Mouse (Mus musculus): ENCODE measurements around the gene Gm13289. TPM values are rescaled to one million over a fixed set of nuclear protein-coding genes. Genes with fewer than 3 reads are reported as not detected.
"Not testable (repeated sequence)": the region's sequence is repeated elsewhere in the genome, so short reads cannot be mapped to it uniquely, and the experiment has no call there.

Gene Gm13289
- total RNA-seq (2021) = not detected

DNA sequence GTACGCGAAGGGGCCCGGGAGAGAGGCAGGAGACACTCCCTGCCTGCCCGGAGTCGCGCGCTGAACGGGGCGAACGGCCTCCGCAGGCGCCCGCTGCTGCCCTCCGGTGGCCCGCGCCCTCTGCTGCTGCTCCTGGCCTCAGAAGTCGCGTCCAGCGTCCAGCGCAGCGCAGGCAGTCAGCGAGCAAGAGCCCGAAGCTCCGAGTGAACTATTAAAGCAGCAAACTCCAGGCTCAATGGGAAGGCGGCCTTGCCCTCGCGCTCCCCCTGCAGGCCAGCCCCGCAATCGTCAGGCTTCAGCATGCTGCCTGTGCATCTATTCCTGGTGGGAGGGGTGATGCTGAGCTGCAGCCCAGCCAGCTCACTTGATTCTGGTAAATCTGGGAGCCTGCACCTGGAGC lies at the start of gene Gm13289:
TSS of gene Gm13289 (plus strand) at position 301 of the 400 bp plus-strand sequence.
- DNase-seq; intact Hi-C loops (cut with DNase I): not testable (repeated sequence)

DNA sequence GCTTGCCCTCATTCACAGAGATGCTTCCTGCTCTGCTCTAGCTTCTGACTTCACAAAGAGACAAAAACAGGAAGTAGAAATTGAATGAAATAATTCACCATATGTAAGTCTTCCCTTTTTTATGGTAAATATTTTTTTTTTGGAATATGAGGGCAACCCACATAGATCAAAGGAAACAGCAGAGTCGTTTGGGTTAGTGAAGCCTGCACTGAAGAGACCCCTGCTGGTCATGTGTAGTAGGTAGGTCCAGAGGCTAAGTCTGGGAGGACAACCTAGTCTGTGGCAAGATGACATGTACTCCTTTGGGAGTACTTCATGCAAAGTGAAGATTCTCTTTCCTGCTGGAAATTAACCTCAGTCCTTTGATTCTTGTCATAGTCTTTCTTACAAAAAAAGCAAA lies 49.4 kb upstream of the Gm13289 start:
- no peak for DNase-seq
- intact Hi-C loops (cut with DNase I) = no loop called here

DNA sequence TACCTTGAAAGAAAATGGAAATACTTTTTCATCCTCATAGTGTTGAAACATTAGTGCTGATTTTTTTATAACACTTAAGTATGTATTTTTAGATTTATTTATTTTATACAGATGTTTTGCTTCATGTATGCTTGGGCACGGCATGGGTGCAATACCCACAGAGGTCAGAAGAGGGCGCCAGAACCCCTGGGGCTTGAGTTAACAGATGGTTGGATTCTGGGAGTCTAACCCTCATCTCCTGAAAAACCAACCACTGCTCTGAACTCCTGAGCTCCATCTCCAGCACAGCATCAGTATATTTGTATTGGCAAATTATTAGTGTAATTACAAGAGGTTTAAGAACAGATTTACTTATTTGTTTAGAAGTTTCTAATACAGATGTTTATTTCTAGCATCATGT lies 38.2 kb upstream of the Gm13289 start:
- intact Hi-C loops (cut with DNase I) = no loop called here
- peak; percentile 62 for DNase-seq

DNA sequence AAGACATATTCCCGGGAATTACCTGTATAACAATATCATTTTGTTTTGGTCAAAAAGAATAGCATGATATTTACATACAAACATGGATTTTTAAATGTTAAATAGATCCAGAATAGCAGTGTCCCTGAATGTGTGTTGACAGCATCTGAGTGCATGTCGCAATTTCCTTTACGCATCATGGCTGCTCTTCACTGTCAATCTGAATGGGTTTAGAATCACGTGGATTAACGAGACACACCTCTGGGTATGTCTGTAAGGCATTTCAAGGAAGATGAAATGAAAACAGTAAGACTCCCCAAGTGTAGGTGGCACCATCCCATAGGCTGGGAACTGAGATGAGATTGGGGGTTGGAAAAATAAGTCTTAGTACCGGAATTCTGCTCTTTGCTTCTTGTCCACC lies 37.7 kb upstream of the Gm13289 start:
- intact Hi-C loops (cut with DNase I) = no loop called here
- DNase-seq = no peak

DNA sequence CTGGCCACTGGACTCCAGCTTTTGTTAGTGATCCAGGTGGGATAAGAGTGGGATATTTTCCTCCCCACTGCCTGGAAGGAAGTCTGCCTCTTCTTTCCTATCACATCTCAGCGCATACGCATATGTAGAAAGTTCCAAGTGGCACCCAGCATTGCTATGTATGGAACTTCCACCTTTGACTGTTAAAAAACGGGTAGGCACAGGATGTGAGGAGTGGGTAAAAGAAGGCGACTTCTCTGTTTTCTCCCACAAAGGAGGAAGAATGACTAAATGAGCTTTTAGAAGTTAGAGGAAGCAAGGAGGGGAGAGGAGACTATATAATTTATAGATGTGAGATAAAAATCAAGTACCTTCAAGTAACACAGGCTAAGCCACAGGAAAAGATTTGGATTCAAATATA lies 35.3 kb upstream of the Gm13289 start:
- no peak for DNase-seq
- intact Hi-C loops (cut with DNase I) = no loop called here

DNA sequence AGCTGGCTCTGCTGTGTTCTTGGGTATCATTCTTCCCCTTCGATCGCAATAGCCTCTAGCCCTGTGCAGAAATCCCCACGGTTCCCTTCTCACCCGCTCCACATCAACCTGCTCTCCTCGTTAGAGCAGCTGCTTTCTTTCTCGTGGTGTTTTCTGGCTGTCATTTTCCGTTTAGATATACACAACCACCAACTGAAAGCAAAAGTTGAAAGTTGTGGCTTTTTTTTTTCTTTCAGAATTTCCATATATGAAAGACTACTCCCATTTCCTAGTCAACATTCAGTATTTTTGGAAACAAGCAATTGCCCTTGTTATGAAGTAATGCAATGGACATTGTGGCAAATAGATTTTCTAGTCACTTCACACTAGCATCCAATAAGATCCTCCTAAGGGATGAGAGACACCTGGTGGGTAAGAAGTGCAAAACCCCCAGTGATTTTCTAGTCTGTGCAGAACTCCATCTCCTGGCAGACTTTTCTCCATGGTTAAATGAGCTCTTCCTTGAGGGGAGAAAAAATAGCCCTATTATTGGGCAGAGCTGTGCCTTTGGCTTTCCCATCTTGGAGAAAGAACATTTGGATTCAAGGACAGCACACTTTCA lies 33.9 kb upstream of the Gm13289 start:
- DNase-seq = no peak
- intact Hi-C loops (cut with DNase I) = no loop called here

DNA sequence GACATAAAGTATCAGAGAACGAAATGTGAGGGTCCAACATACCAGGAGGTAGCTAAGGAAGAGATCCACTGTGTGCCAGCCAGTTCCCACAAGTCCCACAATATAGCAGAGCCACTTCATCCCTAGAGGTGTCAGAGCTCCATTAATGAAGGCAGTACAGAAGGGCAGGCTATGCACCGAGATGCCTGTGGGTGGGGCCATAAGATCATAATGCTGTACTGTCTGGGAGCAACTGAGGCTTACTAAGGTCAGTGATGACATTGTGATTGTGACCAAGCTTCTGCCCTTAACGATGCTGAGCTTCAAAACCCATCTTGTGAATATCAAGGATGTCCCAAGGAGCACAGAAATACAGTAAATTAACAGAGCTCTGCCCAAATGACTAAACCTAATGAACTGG lies 32.5 kb upstream of the Gm13289 start:
- DNase-seq = no peak
- intact Hi-C loops (cut with DNase I) = no loop called here

DNA sequence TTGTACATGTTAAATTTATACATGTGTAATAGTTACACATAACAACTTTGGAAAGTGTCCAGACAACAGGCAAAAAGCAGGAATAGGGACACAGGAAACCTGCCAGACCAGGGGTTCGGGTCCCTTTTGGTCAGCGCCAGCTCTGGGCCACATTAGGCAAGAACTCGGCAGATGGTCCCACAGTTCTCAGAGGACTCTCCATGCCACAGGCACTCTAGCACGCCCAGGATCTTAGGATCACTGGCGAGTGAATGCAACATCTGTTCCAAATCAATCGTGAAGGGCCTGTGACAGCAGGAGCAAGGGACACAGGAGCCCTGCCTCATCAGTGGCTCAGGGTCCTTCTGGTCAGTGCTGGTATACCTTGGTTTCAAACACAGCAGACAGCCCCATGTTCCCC lies 26.8 kb upstream of the Gm13289 start:
- DNase-seq = no peak
- intact Hi-C loops (cut with DNase I) = no loop called here

DNA sequence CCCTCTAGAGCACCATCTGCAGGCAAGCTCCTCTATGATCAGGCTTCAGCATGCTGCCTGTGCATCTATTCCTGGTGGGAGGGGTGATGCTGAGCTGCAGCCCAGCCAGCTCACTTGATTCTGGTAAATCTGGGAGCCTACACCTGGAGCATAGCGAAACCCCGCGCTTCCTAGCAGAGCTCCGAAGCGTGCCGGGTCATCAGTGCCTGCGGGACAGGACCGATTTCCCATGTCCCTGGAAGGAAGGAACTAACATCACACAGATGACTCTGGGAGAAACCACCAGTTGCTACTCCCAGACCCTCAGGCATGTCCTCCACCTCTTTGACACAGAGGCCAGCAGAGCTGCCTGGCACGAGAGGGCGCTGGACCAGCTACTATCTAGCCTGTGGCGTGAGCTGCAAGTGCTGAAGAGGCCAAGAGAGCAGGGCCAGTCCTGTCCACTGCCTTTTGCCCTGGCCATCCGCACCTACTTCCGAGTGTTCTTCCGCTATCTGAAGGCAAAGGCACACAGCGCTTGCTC lies 21.8 kb upstream of the Gm13289 start, which contains the start of gene Gm13271:
TSS of gene Gm13271 (plus strand) at position 51 of the 523 bp plus-strand sequence.
- DNase-seq = peak; percentile 45
- intact Hi-C loops (cut with DNase I) = not testable (repeated sequence)

DNA sequence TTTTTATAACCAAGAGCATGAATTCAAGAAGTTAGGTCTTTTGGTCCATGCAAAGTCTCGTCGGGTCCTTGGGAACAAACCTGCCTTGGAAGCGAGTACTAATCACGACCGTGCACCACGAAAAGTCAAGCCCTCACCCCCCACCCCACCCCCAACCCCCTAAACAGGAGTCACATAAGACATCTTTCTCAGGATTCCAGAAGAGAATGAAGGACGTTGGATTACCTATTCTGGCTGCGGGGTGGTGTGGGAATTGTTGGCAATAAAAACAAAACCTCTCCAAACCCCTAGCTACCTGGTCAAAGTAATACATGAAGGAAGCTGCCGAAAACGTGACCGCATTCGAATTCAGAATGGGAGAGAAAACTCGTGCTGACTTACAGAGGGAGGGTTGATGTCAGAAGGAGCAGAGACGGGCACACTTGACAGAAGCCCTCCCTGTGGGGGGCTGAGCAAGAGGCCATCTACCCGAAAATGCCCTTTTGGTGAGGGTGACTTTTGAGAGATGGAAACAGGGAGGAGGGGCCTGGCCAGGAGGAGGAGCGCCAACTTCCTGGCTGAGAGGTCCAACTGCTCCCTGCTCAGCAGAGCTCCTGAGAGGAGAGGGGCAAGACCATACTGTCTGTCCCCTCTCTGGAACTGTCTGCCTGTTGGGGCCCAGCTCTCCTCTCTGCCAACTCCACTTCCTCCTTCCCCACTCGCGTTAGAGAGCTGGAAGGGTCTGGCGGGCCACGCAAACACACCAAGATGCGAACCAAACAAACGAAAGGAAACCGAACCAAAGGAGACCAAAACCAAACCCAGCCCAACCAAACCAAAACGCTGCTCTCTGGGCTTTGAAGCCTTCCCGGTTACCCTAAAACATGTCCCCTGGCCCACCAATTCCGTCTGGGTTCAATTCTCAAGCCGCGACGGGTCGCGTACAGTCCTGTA lies 19.9 kb upstream of the Gm13289 start:
- intact Hi-C loops (cut with DNase I); DNase-seq: not testable (repeated sequence)

DNA sequence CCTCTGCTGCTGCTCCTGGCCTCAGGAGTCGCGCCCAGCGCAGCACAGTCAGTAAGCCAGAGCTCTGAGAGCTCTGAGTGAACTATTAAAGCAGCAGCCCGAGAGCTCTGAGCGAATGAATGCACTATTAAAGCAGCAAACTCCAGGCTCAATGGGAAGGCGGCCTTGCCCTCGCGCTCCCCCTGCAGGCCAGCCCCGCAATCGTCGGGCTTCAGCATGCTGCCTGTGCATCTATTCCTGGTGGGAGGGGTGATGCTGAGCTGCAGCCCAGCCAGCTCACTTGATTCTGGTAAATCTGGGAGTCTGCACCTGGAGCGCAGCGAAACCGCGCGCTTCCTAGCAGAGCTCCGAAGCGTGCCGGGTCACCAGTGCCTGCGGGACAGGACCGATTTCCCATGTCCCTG lies 19.1 kb upstream of the Gm13289 start:
- intact Hi-C loops (cut with DNase I) = not testable (repeated sequence)

DNA sequence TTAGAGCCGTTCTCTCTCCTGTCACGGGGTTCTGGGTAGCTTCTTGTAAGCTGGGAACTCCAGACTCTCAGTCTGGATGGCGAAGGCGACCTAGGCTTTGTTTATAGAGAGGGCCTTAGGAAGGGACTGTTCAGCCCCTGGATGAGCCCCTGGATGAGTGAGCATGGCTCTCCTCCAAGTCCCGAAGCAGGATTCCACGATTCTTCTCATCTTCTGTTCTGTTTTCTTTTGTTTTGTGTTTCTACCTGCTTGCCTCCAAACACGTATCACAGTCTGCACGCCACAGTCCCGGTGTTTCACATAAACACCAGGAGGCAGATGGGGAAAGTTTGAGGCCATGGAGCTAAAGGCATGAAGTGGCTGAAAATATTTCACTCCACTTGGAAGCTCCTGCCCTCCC lies 18.0 kb upstream of the Gm13289 start:
- not testable (repeated sequence) for DNase-seq

More for the DNA sequence above, 19.1 kb upstream of the Gm13289 start:
- DNase-seq = peak; percentile 82

DNA sequence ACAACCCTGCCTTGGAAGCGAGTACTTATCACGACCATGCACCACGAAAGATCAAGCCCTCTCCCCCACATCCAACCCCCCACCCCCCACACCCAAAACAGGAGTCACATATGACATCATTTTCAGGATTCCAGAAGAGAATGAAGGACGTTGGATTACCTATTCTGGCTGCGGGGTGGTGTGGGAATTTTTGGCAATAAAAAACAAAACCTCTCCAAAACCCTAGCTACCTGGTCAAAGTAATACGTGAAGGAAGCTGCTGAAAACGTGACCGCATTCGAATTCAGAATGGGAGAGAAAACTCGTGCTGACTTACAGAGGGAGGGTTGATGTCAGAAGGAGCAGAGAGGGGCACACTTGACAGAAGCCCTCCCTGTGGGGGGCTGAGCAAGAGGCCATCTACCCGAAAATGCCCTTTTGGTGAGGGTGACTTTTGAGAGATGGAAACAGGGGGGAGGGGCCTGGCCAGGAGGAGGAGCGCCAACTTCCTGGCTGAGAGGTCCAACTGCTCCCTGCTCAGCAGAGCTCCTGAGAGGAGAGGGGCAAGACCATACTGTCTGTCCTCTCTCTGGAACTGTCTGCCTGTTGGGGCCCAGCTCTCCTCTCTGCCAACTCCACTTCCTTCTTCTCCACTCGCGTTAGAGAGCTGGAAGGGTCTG lies 17.0 kb upstream of the Gm13289 start, which contains the start of gene Gm13283:
TSS of gene Gm13283 (plus strand) at position 510 of the 659 bp plus-strand sequence.
- intact Hi-C loops (cut with DNase I); DNase-seq: not testable (repeated sequence)

More for the DNA sequence above, 18.0 kb upstream of the Gm13289 start:
- intact Hi-C loops (cut with DNase I) = not testable (repeated sequence)

DNA sequence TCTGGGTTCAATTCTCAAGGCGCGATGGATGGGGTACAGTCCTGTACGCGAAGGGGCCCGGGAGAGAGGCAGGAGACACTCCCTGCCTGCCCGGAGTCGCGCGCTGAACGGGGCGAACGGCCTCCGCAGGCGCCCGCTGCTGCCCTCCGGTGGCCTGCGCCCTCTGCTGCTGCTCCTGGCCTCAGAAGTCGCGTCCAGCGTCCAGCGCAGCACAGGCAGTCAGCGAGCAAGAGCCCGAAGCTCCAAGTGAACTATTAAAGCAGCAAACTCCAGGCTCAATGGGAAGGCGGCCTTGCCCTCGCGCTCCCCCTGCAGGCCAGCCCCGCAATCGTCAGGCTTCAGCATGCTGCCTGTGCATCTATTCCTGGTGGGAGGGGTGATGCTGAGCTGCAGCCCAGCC lies 16.3 kb upstream of the Gm13289 start:
- intact Hi-C loops (cut with DNase I) = not testable (repeated sequence)
- DNase-seq = peak; percentile 68

DNA sequence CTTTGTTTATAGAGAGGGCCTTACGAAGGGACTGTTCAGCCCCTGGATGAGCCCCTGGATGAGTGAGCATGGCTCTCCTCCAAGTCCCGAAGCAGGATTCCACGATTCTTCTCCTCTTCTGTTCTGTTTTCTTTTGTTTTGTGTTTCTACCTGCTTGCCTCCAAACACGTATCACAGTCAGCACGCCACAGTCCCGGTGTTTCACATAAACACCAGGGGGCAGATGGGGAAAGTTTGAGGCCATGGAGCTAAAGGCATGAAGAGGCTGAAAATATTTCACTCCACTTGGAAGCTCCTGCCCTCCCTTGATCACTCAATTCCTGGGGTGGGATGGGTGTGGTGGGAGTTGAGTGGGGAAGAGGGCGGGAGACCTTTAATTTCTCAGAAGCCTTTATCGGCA lies 14.9 kb upstream of the Gm13289 start:
- DNase-seq = peak; percentile 61
- intact Hi-C loops (cut with DNase I) = not testable (repeated sequence)

DNA sequence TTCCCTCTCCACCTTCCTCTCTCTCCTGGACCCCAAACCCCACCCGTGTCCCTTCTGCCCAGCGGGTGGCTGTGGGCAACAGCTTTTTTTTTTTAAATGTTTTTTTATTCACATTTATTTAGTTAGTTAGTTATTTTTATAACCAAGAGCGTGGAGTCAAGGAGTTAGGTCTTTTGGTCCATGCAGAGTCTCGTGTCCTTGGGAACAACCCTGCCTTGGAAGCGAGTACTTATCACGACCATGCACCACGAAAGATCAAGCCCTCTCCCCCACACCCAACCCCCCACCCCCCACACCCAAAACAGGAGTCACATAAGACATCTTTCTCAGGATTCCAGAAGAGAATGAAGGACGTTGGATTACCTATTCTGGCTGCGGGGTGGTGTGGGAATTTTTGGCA lies 14.4 kb upstream of the Gm13289 start:
- intact Hi-C loops (cut with DNase I) = not testable (repeated sequence)

DNA sequence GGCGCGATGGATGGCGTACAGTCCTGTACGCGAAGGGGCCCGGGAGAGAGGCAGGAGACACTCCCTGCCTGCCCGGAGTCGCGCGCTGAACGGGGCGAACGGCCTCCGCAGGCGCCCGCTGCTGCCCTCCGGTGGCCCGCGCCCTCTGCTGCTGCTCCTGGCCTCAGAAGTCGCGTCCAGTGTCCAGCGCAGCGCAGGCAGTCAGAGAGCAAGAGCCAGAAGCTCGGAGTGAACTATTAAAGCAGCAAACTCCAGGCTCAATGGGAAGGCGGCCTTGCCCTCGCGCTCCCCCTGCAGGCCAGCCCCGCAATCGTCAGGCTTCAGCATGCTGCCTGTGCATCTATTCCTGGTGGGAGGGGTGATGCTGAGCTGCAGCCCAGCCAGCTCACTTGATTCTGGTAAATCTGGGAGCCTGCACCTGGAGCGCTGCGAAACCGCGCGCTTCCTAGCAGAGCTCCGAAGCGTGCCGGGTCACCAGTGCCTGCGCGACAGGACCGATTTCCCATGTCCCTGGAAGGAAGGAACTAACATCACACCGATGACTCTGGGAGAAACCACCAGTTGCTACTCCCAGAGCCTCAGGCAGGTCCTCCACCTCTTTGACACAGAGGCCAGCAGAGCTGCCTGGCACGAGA lies 13.2 kb upstream of the Gm13289 start:
- DNase-seq = peak; percentile 29
- intact Hi-C loops (cut with DNase I) = not testable (repeated sequence)

More for the DNA sequence above, 14.4 kb upstream of the Gm13289 start:
- DNase-seq = not testable (repeated sequence)

DNA sequence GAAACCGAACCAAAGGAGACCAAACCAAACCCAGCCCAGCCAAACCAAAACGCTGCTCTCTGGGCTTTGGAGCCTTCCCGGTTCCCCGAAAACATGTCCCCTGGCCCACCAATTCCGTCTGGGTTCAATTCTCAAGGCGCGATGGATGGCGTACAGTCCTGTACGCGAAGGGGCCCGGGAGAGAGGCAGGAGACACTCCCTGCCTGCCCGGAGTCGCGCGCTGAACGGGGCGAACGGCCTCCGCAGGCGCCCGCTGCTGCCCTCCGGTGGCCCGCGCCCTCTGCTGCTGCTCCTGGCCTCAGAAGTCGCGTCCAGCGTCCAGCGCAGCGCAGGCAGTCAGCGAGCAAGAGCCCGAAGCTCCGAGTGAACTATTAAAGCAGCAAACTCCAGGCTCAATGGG lies 3.2 kb upstream of the Gm13289 start, which contains the start of gene Gm13290:
TSS of gene Gm13290 (plus strand) at position 301 of the 400 bp plus-strand sequence.
- DNase-seq; intact Hi-C loops (cut with DNase I): not testable (repeated sequence)

DNA sequence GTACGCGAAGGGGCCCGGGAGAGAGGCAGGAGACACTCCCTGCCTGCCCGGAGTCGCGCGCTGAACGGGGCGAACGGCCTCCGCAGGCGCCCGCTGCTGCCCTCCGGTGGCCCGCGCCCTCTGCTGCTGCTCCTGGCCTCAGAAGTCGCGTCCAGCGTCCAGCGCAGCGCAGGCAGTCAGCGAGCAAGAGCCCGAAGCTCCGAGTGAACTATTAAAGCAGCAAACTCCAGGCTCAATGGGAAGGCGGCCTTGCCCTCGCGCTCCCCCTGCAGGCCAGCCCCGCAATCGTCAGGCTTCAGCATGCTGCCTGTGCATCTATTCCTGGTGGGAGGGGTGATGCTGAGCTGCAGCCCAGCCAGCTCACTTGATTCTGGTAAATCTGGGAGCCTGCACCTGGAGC lies 2.8 kb downstream of the Gm13289 start, which contains the start of gene Gm13272:
TSS of gene Gm13272 (plus strand) at position 301 of the 400 bp plus-strand sequence.
- intact Hi-C loops (cut with DNase I); DNase-seq: not testable (repeated sequence)

DNA sequence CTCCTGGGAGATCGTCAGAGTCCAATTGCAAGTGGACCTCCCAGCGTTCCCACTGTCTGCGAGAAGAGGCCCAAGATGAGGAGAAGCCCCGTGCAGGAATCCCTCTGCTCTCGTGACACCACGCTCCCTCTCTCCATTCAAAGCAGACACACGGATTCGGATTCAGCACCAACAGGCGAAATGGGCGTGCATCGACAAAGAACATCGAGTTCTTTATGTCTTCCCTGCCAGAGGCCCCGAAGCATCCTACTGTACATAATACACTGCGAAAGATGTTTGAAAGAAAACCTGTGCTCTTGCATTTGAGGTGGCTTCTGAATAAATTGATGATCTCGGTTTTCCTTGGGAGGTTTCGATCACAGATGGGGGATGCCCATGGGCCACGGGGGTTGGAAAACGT lies 3.6 kb downstream of the Gm13289 start:
- intact Hi-C loops (cut with DNase I); DNase-seq: not testable (repeated sequence)

Data from left cerebral cortex, postnatal 4 days (tissue).